In the genomic region with DNA sequence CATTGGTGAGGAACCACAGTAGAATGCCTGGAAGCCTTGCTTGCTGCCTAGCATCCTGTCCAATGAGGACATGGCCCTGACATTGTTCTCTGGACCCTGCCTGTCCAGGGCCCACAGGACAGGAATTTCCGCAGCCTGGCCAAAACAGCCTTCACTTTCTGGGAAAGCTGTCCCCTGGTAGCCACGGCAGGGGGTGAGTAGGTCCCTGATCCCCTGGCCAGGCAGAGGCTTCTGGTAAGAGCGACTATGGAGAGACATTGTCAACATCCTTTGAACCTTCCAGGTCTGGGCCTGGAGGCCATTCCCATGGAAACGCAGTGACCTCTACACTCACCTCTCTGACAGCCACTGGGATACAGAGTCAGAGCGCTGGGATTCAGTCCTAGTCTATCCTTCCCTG, we compare ENCODE assay signal across 10 mouse cellular contexts. TPM values are rescaled to one million over a fixed set of nuclear protein-coding genes. Genes with fewer than 3 reads are reported as not detected.
DNase-seq lines count a peak whose midpoint lies in the region; ATAC-seq and TF ChIP-seq lines count a peak whose summit lies in the region.
"Had no signal": no experiment of that assay in that cellular context is flagged by ENCODE, and none has a peak within 500 bp of the region (broad histone marks: within the 10 kb centered on the region; RNA-seq: fewer than 3 reads in every experiment).

No protein-coding gene starts in this region.

- intact Hi-C loops in left cerebral cortex, adult 2 months (cut with DNase I) = no loop called here

- ATAC-seq in heart, embryonic 11.5 days (replicated peaks; ENCODE audit: insufficient number of reproducible peaks, low FRiP score, low TSS enrichment) = no peak
- ATAC-seq in kidney, embryonic 16.5 days (ENCODE audit: low FRiP score, low TSS enrichment) = peak; percentile 8; the same call in 1 of the 2 replicates
- no peak for ATAC-seq in stomach, embryonic 15.5 days (ENCODE audit: insufficient read depth, low FRiP score, low read depth)
- no peak for ATAC-seq in midbrain, postnatal 0 days (ENCODE audit: low FRiP score)

- no peaks in the 10 kb centered on the region for H3K9me3 ChIP-seq in heart, embryonic 11.5 days (replicated peaks; ENCODE audit: control insufficient read depth, low read length)
- no peaks in the 10 kb centered on the region for H3K9me3 ChIP-seq in kidney, embryonic 16.5 days (ENCODE audit: low read length)
- no peaks in the 10 kb centered on the region for H3K9me3 ChIP-seq in stomach, embryonic 15.5 days
- H3K9me3 ChIP-seq in midbrain, postnatal 0 days (ENCODE audit: low read length) = no peaks in the 10 kb centered on the region
- H3K9me3 ChIP-seq: G1E had no signal

- no peaks in the 10 kb centered on the region for H3K27me3 ChIP-seq in heart, embryonic 11.5 days (ENCODE audit: control insufficient read depth, insufficient read depth, low read length)
- no peaks in the 10 kb centered on the region for H3K27me3 ChIP-seq in kidney, embryonic 16.5 days (ENCODE audit: insufficient read depth, low read length)
- no peaks in the 10 kb centered on the region for H3K27me3 ChIP-seq in stomach, embryonic 15.5 days (replicated peaks)
- H3K27me3 ChIP-seq in midbrain, postnatal 0 days (ENCODE audit: insufficient read depth, low read length) = no peaks in the 10 kb centered on the region

- DNase-seq in left cerebral cortex, adult 2 months (ENCODE audit: extremely low spot score in 1 of 2, low spot score in 2 of 2) = no peak
- DNase-seq in left cerebral cortex, adult 11 months (ENCODE audit: low spot score) = no peak
- DNase-seq in midbrain, postnatal 0 days (ENCODE audit: low spot score) = no peak
- DNase-seq in layer of hippocampus, postnatal 14 days (ENCODE audit: low spot score in 2 of 2) = no peak
- DNase-seq: cerebellum, adult 8-10 months; layer of hippocampus, adult 9-11 months had no signal

- peaks cover 25% of the 10 kb centered on the region for H3K4me1 ChIP-seq in heart, embryonic 11.5 days (ENCODE audit: control insufficient read depth, insufficient read depth, low read length)
- peaks cover 35% of the 10 kb centered on the region for H3K4me1 ChIP-seq in kidney, embryonic 16.5 days (ENCODE audit: insufficient read depth, low read length)
- H3K4me1 ChIP-seq in stomach, embryonic 15.5 days = peaks cover 11% of the 10 kb centered on the region; the same call in 1 of the 2 replicates
- H3K4me1 ChIP-seq in midbrain, postnatal 0 days (ENCODE audit: insufficient read depth, low read length) = no peaks in the 10 kb centered on the region

- H3K4me2 ChIP-seq in heart, embryonic 11.5 days = no peak overlapping the region
- no peak overlapping the region for H3K4me2 ChIP-seq in kidney, embryonic 16.5 days (replicated peaks; ENCODE audit: low read depth, low read length)
- H3K4me2 ChIP-seq in stomach, embryonic 15.5 days = no peak overlapping the region
- no peak overlapping the region for H3K4me2 ChIP-seq in midbrain, postnatal 0 days (ENCODE audit: low read depth, low read length, poor library complexity, severe bottlenecking)

- H3K27ac ChIP-seq in left cerebral cortex, adult 2 months = peak overlapping the region; percentile 36; the same call in 1 of the 2 replicates
- H3K27ac ChIP-seq in heart, embryonic 11.5 days (ENCODE audit: low read depth, low read length) = 0 out of 2 replicates have a peak overlapping the region, but pooled peaks have one; percentile 3
- H3K27ac ChIP-seq in kidney, embryonic 16.5 days (ENCODE audit: low read length) = peak overlapping the region; percentile 73
- 0 out of 2 replicates have a peak overlapping the region, but pooled peaks have one; percentile 35 for H3K27ac ChIP-seq in stomach, embryonic 15.5 days
- no peak overlapping the region for H3K27ac ChIP-seq in midbrain, postnatal 0 days (ENCODE audit: low read depth, low read length)

- no peak overlapping the region for H3K4me3 ChIP-seq in left cerebral cortex, adult 2 months
- H3K4me3 ChIP-seq in heart, embryonic 11.5 days (ENCODE audit: low read depth, low read length) = no peak overlapping the region
- H3K4me3 ChIP-seq in kidney, embryonic 16.5 days (ENCODE audit: low read length) = no peak overlapping the region
- no peak overlapping the region for H3K4me3 ChIP-seq in stomach, embryonic 15.5 days (replicated peaks)
- no peak overlapping the region for H3K4me3 ChIP-seq in midbrain, postnatal 0 days (ENCODE audit: low read depth, low read length)

- 38% methylated on average over 5 of the region's 5 CpGs for WGBS in heart, embryonic 11.5 days (ENCODE audit: insufficient replicate concordance)
- WGBS in kidney, embryonic 16.5 days = 45% methylated on average over 5 of the region's 5 CpGs
- 50% methylated on average over 5 of the region's 5 CpGs for WGBS in stomach, embryonic 15.5 days
- 53% methylated on average over 5 of the region's 5 CpGs for WGBS in midbrain, postnatal 0 days

- H3K9ac ChIP-seq in heart, embryonic 11.5 days (ENCODE audit: low read depth, low read length) = no peak overlapping the region
- H3K9ac ChIP-seq in kidney, embryonic 16.5 days (replicated peaks; ENCODE audit: low read length) = no peak overlapping the region
- H3K9ac ChIP-seq in stomach, embryonic 15.5 days = no peak overlapping the region
- no peak overlapping the region for H3K9ac ChIP-seq in midbrain, postnatal 0 days (replicated peaks; ENCODE audit: low read length, poor library complexity, severe bottlenecking)

- H3K36me3 ChIP-seq in heart, embryonic 11.5 days (ENCODE audit: control insufficient read depth, insufficient read depth, low read length) = peaks cover 11% of the 10 kb centered on the region; the same call in 1 of the 2 replicates
- H3K36me3 ChIP-seq in kidney, embryonic 16.5 days (ENCODE audit: insufficient read depth, low read length) = peaks cover 23% of the 10 kb centered on the region
- H3K36me3 ChIP-seq in stomach, embryonic 15.5 days = peaks cover 26% of the 10 kb centered on the region
- peaks cover 20% of the 10 kb centered on the region for H3K36me3 ChIP-seq in midbrain, postnatal 0 days (ENCODE audit: insufficient read depth, low read length)

- TF ChIP-seq CTCF in left cerebral cortex, adult 2 months (IDR thresholded peaks at IDR 0.05) = no peak
- TF ChIP-seq CTCF in midbrain, postnatal 0 days (IDR thresholded peaks at IDR 0.05) = no peak

RNA-seq across cellular contexts. Expression of a gene that starts 16.8 kb away (rescaled TPM):
- 100 to 1,000 TPM; 139 to 143 TPM for total RNA-seq in left cerebral cortex, adult 2 months (2021)
- 284 and 293 TPM in 2 replicates for polyA plus RNA-seq in heart, embryonic 11.5 days (2014; fragmentation: Nextera tagmentation; extraction: Ambion mirVana)
- 275 and 307 TPM in 2 replicates for polyA plus RNA-seq in kidney, embryonic 16.5 days (2015; fragmentation: Nextera tagmentation; extraction: Ambion mirVana)
- 259 and 260 TPM in 2 replicates for polyA plus RNA-seq in stomach, embryonic 15.5 days (2015; fragmentation: Nextera tagmentation; extraction: Ambion mirVana)
- 39.6 and 39.9 TPM in 2 replicates for total RNA-seq in midbrain, postnatal 0 days (2014; rRNA removed)
- 182 and 194 TPM in 2 replicates for polyA plus RNA-seq in midbrain, postnatal 0 days (2015; fragmentation: Nextera tagmentation; extraction: Ambion mirVana)
- 100 to 1,000 TPM; 106 to 116 TPM for total RNA-seq in layer of hippocampus, postnatal 14 days (2021)

RNA-seq across cellular contexts. Expression of a gene that starts 44.5 kb away (rescaled TPM):
- 10 to 100 TPM; 10.9 to 11.9 TPM for total RNA-seq in left cerebral cortex, adult 2 months (2021)
- polyA plus RNA-seq in heart, embryonic 11.5 days (2014; fragmentation: Nextera tagmentation; extraction: Ambion mirVana) = 1.2 and 1.7 TPM in 2 replicates
- 4.9 and 5.2 TPM in 2 replicates for polyA plus RNA-seq in kidney, embryonic 16.5 days (2015; fragmentation: Nextera tagmentation; extraction: Ambion mirVana)
- 3.1 and 3.7 TPM in 2 replicates for polyA plus RNA-seq in stomach, embryonic 15.5 days (2015; fragmentation: Nextera tagmentation; extraction: Ambion mirVana)
- 23.9 and 31.0 TPM in 2 replicates for total RNA-seq in midbrain, postnatal 0 days (2014; rRNA removed)
- polyA plus RNA-seq in midbrain, postnatal 0 days (2015; fragmentation: Nextera tagmentation; extraction: Ambion mirVana) = 10.3 and 11.2 TPM in 2 replicates
- total RNA-seq in layer of hippocampus, postnatal 14 days (2021) = 10 to 100 TPM; 10.5 to 11.6 TPM

RNA-seq across cellular contexts. Expression of a gene that starts 58.6 kb away (rescaled TPM):
- total RNA-seq in left cerebral cortex, adult 2 months (2021) = 100 to 1,000 TPM; 101 to 102 TPM
- 188 TPM in 2 replicates for polyA plus RNA-seq in heart, embryonic 11.5 days (2014; fragmentation: Nextera tagmentation; extraction: Ambion mirVana)
- 212 and 222 TPM in 2 replicates for polyA plus RNA-seq in kidney, embryonic 16.5 days (2015; fragmentation: Nextera tagmentation; extraction: Ambion mirVana)
- 193 and 199 TPM in 2 replicates for polyA plus RNA-seq in stomach, embryonic 15.5 days (2015; fragmentation: Nextera tagmentation; extraction: Ambion mirVana)
- total RNA-seq in midbrain, postnatal 0 days (2014; rRNA removed) = 133 and 142 TPM in 2 replicates
- 154 and 160 TPM in 2 replicates for polyA plus RNA-seq in midbrain, postnatal 0 days (2015; fragmentation: Nextera tagmentation; extraction: Ambion mirVana)
- total RNA-seq in layer of hippocampus, postnatal 14 days (2021) = 100 to 1,000 TPM in 1 of 2 experiments, 10 to 100 TPM in 1; 99.5 to 100 TPM
